Mouse (Mus musculus) spleen, postnatal 36 days (tissue): ENCODE data around the gene Podxl2.

Source experiments
- DNase-seq, 2 experiments: peaks; one replicate each; pipeline ENCODE4 v3.0.0; 2022; ENCODE audit warnings: low spot score in 2 of 2, mixed read lengths in 1 of 2

Podxl2 gene

DNA sequence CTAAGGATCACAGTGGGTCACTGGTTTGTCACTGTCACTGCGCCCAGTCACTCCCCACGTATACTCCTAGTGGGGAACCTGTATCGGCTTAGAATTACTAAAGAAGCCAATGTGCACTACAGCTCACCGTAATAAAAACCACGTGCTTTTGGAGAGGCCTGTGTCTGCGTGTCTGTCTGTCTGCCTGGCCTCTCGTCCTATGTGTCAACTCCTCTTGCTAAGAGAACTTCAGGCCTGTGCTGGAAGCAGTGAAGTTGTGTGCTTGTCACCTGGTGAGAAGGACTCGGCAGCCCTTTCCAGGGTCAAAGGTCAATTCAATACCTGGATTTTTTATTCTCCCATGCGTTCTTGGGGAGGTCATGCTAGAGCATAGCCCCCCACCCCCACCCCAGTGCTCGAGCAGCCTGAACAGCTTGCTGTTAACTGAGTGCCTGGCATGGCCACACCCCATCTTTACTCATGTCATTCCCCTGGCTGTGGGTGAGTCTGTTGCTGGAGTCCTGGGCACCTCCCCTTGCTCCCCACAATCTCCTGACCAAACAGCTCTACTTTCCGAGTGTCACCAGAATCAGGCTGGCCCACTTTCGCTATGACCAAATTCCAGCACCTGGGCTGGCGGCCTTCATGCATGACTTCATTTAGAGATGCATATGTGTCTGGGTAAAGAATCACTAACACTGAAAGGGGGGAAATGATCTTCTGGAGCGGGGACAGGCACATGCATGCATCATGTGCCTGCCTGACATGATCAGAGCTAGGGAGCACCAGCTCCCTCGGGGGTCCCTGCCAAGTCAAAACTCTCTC, 46.4 kb downstream of the Podxl2 start:
- no peak for DNase-seq

DNA sequence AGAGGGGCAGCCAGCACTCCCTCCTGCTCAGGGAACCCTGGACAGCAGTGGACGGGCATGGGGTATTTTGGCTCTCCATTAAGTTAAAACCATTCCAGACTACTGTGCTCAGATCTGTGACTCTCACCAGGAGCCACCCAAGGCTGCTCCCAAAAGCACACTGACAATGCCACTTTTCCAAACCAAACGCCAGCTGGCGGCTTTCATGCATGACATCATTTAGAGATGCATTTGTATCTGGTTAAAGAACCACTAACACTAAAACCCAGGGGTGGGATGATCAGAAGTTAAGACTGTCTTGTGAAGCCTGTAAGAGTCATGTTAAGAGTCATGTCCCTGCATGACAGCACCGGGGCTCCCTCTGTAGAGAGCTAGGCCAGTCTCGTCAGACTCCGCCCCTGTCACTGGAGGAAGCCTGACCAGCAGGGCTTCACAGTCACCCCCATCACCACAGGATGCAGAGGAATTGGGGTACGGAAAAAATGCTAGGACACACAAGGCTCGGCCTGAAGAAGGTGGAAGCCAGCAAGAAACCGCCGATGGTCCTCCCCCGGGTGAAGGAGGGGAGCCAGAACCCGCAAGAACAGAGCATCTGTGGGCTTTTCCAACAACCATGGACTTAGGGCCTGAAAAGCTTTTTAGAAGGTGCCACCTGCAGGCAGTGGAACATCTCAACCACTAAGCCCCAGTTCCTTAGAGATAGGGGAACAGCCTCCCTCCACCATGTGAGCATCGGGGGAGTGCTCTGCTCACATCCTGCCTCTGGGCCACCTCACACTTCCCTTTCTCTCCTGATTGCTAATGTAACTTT, 47.2 kb downstream of the Podxl2 start:
- peak in 1 of 2 experiments; percentile 33 for DNase-seq

DNA sequence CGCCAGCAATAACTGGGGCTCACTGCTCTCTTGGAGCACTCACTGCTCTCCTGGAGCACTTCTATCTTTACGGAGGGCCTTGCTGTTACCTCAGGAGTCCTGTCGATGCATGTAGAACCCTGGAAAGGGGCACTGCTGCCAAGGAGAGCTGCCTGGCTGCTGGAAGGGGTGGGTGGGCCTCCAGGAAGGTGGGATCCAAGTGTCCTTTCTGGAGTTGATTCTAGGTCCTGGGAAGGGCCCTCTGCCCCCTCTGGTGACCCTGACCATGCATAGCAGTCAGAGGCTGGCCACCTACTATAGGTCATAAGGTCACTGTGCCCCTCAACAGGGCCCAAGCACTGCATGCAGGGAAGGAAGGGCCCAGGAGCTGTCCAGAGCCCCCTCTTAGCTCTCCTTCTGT, 47.9 kb downstream of the Podxl2 start:
- no peak for DNase-seq

DNA sequence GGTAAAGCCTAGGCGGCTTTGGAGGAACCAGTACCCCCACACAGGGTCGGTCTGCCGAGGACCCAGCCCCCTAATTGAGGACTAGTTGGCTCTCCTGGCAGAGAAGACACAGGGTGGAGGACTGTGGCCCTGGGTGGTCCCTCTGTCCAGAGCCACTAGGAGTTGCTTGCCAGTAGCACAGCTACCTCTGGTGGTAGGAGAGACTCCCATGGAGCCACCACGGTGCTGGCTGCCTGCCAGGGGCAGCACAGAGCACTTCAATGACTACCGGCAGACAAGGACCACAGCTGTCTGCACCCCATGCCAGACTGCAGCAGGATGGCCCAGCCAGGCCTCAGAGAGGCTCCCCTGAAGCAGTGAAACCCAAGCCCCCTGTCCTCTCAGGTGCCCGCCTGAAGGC, 48.3 kb downstream of the Podxl2 start:
- DNase-seq, result peak; percentile 22 to 53

DNA sequence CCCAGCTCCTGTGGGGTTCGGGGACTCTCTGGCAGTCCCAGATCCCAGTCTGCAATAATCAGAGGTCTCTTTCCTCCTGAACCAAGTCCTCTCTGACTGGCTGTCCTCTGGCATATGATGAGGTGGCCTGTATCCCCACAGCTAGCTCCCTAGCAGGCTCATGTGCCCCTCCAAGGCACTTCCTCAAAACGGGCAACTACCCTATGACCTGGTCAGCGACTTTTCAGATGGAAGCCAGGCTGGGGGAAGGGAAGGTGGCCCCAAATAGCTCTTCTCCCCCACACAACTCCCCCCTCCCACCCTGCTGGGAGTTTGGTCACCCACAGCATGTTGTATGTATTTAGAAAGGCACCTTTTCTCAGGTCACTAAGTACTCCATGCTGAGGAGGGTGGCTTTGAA, 48.8 kb downstream of the Podxl2 start:
- DNase-seq, result no peak

DNA sequence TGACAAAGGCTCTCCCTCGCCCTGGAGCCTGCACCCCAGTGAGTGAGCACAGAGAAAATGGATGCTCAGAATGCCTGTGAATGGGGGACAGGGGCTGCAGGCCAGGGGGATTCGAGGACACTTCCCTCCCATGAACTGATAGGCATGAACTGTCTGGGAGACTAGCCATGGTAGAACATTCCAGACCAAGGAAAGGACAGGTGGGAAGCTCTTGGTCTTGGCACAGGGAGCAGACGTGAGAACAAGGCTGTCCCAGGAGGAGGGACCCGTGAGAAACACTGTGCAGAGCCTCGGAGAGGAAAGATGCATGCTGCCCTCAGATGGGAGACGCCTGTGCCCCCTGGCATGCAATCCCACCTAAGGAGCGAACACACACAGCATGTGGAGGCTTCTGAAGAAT, 50.7 kb downstream of the Podxl2 start:
- no peak for DNase-seq

DNA sequence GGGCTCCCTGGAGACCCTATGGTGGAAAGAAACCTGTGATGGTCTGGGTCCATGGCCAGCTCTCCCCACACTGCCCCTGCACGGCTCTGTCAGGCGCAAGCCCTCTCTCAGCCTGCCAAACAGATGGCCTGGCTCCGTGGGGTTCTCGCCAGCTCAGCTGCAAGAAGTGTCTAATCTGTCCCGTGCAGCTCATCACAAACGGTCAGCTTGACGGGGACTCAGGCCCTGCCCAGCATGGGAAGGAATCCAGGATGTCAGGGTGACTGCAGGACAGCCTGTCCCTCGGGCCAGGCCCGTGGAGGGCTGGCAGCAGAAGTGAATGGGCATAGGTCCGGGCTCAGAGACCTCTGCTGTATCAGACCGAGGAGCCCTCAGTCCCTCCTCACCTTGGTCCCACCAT, 52.9 kb downstream of the Podxl2 start:
- peak; percentile 28 to 45 for DNase-seq

DNA sequence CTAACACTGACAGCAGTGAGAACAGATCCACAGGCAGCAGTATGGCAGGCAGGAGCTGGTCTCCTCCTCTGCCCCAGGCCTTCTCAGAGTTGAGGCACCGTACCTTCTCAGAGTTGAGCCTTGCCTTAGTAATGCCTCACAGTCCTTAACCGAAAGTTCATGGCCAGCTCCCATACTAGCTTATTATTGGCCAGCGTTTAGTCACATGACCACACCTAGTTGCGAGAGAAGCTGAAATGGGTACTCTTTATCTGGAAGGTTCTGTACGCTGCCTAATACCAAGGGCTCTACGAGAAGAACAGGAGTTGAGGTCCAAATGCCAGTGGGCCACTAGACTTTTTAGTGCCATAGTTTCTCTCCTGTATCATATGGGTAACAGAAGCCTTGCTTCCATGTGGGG, 53.5 kb downstream of the Podxl2 start:
- DNase-seq, result no peak

DNA sequence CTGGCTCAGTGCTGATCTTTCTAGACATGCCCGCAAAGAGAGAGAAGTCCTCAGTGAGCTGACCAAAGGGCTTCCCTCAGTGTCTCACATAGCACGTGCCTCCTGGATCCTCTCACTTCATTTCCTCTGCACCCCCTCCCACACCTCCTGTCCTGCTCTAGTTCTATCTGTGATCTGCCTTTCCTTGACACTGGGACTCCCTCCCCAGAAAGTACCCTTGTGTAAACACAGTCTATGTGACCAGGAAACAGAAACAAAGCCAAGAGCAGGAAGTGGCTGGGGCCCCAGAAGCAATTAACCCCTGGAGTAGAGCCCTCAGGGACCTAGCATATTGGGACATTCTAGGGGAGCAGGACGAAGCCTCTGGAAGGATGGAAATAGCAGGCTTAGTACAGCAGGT, 54.0 kb downstream of the Podxl2 start:
- DNase-seq, result no peak

DNA sequence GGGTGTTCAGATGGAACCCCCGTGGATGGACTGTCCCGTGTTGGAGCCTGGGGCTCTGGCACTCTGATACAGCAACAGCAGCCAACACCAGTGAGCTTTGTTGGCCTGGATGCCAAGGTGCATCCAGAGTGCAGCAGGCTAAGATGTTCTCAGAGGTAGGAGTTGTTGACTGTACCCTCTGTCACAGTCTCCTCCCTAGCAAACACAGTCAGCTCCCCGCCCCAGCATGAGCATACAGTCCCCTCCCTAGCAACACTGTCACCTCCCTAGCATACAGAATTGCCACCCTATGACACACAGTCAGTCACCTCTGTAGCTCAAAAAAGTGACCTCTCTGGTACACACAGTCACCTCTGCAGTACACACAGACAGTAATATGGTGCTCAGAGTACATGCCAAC, 57.9 kb downstream of the Podxl2 start:
- no peak for DNase-seq

DNA sequence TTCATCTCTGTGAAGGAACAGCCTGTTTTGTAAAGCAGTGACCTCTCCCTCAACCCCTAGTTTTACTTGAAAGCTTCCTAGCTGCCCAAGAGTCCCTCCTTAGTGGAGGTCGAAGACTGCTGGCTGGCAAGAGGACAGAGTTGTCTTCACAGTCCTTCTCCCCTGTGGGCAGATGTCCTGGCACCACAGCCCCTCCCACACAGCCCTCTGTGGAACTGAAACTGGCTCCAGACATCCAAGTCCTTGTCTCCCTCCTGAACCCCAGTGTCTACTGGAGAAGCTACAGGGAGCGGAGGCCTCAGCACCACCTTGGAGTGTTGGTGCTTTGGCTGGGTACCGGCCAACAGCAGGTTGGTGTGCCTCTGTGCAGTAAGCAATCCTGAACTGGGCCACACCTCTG, 59.4 kb downstream of the Podxl2 start:
- DNase-seq, result no peak

DNA sequence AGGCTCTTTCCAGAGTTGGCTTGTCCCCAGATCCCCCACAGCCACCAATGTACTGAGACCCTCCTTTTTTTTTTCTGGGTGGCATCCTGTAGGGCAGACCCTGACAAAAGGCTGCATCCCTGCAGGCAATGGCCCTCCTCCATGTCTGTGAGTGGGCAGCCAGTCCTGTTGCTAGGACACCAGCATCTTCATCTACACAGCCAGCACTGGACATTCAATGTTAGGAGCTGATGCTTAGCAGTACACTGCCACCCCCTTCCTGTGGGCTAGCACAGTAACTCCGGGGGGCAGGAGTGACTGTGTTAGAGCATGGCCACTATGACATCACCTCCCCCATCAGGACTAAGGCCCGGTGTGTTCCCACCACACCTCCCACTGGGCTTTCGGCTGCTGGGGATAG, 59.8 kb downstream of the Podxl2 start:
- no peak for DNase-seq

DNA sequence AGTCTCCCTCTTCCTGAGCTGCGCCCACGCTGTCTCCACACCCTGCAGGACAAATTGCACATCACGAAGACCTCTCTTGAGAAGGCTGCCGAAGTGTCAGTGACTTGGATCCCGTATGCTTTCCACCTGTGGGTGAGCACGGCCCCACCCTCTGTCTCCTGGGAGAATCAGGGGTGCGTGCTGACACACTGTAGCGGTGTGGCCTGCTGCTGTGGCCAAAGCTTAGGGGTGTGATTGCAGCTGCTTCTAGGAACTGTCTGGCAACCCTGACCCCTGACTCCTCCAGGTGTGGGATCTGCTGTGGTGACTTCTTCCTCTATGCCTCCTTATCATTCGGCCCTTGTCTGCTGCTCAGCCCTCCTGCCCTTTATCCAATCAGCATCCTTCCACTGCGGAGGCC, 61.0 kb downstream of the Podxl2 start:
- DNase-seq, result no peak

DNA sequence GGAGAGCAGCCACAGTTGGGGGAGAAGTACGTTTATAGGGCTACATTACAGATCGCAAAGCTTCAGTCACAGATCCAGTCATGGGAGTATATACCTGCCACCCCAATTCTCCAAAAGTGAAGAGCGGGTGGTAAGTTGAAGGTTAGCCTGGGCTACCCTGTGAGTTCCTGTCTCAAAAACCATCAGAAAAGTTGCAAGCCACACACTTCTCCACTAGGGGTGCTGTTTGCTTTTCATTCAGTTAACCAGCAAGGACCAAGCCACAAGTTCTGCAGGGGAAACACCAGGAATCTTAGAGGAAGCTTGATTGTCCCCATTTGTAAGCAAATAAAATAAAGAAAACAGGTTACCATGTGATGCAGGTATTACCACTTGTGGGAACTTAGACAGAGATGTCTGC, 62.0 kb downstream of the Podxl2 start:
- DNase-seq, result peak; percentile 40 to 63

DNA sequence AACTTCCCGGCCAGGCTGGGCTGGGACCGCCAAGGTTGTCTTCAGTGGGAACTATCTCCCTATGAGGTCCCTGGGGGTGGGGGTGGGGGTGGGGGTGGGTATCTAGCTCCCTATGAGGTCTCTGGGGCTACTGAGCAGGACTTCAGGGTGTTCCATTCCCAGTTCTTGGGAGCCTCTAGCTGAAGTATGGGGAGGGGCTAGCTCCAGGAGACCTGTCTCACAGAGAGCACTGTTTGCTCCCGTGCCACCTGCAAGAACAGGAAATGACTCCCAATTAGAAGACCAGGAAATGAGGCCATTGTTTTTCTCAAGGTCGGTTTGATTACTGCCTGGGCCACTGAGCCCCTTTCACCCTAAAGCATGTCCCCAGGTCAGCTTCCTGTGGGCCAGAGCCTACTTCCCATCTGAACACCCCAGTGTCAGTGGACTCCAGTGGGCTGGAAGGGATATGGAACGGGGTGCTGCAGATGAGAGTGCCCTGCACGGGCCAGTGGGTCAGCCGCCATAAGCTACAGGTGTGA, 62.9 kb downstream of the Podxl2 start:
- no peak for DNase-seq

DNA sequence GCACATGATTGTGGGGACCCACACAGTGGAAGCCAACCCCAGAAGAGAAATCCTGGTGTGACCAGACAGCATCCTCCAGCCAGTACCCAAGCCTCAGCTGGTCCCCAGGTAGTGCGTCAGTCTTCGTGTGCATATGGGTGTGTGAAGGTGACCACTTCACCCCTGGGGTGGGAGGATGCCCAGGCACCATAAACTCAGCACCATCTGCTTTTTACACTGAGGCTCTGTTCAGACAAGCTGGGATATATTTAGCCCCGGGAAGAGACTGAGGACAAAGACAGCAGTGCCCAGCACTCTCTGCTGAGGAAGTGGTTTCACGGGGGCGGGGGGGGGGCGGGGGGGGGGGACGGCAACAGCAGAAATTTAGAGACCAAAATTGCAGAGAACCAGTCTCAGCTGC, 63.4 kb downstream of the Podxl2 start:
- no peak for DNase-seq

DNA sequence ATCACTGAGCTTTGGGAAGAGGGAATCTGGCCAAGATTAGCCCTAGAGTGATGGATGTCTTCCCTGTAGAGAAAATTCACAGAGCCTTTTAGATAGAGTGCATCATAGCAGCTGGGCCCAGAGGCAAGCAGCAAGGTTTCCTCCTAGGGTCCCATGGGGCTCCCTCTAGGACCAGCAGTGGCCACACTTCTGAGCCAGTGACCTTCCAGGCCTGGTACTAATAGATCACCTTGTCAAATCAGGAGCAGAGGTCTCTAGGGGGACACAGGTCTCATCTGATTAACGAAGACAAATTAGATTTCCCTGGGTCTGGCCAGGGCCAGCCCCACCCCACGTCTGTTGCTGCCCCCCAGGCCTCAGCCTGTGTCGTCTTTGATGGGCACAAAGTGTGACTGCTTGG, 64.6 kb downstream of the Podxl2 start:
- DNase-seq, result no peak

DNA sequence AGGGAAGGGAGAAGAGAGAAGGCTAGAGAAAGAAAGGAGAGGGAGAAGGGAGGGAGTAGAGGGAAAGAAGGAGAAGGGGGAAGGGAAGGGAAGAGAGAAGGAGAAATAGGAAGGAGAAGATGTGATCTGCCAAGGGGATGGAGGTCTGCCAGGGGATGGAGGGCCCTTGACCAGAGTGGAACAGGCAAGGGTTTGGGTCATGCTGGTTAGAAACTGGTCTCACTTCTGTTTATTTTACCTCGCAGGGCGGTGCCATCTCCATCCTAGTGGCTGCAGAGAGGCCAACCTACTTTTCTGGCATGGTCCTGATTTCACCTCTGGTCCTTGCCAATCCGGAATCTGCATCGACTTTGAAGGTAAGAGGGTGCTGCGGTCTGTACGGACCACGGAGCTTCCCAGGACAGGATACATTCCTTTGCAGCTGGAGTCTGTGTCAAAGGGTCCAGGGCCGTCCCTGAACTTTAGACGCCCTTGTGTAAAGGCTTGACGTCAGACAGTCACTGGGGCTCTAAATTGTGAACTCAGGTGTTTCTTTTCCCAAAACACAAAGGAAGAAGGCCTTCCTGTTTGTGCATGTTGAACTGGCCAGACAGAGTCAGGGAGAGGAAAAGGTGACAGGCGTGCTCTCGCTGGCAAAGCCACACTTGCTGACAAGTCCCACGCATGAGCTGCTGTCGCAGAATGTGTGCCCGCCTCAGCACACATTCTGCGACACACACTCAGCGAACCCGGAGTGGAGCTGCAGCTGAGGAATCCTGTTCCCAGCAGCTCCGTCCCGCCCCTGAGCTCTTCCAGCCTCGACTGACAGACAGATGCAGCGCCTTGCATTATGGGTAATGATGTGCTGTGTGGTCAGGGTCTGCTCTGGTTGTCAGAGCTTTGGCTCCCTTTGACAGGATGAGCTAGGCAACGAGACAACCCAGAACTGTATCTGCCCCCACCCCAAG, 65.5 kb downstream of the Podxl2 start:
- DNase-seq, result no peak

DNA sequence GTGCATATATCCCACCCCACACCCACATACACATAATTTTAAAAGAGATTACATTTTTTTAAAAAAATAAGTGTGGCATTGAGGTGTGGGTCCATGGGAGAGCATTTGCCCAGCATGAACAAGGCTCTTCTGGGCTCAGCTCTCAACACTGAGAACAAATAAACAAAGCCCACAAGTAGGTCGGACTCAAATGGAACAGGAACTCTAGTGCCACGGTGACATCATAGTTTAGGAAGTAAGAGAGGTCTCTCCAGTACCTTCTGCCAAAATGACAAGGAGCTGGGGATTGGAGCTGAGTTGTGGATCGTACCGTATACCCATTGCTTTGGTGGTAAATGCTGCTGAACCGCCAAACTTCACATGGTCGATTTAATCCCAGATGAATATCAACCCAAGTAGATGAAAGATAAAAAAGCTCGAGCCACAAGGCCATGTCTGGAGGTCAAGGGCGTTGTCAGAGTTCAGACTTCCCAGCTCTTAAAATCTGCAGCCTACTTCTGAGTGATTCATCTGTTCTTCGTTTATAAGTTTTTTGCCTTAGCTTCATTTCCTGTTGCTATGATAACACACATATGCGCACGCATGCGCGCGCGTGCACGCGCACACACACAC, 69.8 kb downstream of the Podxl2 start:
- no peak for DNase-seq

DNA sequence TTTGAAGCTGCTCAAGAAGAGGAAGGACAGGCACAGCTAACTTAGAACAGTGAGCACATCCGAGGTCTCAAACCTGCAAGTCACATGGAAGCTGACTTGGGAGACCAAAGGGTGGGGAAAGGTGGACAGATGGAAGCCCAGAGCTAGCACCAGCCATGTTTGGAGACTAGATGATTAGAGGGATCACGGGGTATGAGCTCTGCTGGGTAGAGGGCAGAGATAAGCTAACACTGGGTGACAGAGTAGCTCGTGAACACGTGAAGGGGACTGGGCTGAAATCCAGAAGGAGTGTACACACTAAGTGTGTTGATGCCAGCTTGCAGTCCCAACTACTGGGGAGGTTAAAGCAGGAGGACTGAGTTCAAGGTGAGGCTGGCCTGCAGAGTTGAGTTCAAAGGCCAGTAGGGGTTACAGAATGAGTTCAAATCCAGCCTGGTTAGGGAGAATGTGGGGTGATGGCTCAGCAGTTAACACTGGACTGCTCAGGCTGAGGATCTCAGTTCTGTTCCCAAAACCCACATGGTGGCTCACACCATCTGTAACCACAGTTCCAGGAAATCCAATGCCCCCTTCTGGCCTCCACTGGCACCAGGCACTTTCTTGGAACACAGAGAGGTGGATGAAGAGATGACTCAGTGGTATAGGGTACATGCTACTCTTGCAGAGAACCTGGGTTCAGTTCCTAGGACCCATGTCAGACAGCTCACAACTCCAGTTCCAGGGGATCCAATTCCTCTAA, 70.7 kb downstream of the Podxl2 start:
- peak; percentile 28 to 48 for DNase-seq

DNA sequence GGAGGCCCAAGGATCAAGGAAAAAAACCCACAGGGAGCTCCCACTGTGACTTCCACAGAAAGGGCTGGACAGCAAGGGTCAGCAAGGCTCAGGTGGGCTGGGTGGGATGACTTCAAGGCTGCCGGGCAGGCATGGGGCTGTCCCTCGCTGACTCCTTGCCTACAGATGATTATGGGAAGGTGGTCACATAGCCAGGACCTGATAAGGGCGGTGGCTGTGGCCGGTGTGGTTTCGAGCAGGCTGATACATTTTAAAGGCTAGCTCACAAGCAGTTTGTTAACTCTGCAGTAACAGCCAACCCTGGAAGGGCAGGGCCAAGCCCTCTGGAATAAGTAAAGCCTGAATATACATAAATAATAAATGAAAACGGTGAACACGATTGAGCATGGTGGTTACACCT, 71.8 kb downstream of the Podxl2 start:
- peak; percentile 44 to 57 for DNase-seq
